Mouse (Mus musculus) heart, adult 11 months (tissue): Measurements from ENCODE around the gene Cd2.

Experiments used
- DNase-seq: peaks from one replicate; pipeline ENCODE4 v3.0.0; 2022

The Cd2 gene

GRCm38 (mm10) chr3:101274041-101274770 lies 13.5 kb downstream of the Cd2 start:
- peak; percentile 97 for DNase-seq

DNA sequence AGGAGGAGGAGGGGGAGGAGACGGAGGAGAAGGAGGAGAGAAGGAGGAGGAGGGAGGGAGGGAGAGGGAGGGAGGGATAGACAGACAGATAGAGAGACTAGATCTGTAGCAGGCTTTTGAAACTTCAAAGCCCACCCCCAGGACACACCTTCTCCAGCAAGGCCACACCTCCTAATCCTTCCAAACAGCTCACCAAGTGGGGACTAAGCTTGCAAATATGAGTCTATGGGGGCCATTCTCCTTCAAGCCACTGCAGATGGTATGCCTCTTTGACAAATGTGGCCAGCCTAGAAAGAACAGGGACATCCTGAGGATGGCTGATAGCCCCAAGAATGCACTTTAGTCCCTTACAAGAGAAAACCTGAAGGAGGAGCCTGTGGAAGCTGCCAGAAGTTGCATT lies 15.6 kb downstream of the Cd2 start:
- DNase-seq: peak; percentile 71

- DNase-seq: peak; percentile 66
Observed at GRCm38 (mm10) chr3:101270833-101271232, 16.9 kb downstream of the Cd2 start.

DNA sequence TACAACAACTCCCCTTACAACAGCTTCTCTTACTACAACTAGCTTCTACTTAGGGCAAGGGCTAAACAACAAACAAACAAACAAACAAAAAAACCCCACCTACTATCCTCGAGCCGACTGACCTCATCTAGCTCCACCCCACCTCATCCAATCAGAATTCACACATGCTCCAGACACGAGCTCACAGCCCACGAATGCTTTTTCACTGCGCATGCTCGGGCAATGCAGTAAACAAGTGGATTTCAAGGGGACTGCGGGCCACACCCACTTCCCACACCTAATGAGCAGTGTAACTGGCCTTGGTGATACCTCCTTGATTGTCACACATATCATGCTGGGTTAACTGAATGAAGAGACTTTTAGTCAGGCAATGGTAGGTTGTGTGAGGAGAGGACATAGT lies 19.4 kb downstream of the Cd2 start:
- DNase-seq: peak; percentile 77

- DNase-seq: no peak
Observed at GRCm38 (mm10) chr3:101265561-101266091, 22.1 kb downstream of the Cd2 start.

DNA sequence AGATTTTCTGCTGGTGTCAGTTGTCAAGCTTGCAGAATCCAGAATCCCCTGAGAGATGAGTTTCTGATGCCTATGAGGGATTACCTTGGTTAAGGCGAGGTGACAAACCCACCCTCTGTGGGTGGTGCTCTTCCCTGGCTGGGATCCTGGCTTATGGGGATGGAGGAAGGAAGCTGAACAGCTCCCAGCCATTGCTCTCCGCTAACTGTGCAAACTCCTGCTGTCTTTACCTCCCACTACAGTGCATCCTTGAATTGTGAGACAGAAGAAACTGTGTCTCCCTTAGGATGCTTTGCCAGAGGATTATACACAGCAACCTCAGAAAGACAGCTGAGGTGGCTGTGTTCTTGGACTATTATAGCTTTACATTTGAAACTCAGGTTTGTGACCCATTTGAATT lies 28.8 kb downstream of the Cd2 start:
- peak; percentile 73 for DNase-seq

DNA sequence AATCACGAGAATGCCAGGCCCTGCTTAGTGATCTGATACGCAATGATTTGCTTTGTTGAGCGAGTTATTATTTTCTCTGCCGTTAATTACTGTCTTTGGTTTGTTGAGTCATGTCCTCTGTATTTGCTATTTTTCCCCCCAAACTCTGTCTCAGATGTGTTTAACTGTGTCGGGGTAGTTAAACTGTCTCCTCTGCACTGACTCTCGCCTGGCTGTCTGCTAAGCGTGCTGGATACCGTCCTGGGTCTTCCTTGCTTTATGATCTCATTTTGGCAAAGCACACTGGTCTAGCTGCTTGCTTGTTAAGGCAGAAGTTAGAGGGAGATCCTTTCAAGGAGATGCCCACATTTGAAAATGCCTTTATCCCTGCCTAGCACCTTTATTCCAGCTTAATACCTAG lies 31.6 kb downstream of the Cd2 start:
- DNase-seq: peak; percentile 42

DNA sequence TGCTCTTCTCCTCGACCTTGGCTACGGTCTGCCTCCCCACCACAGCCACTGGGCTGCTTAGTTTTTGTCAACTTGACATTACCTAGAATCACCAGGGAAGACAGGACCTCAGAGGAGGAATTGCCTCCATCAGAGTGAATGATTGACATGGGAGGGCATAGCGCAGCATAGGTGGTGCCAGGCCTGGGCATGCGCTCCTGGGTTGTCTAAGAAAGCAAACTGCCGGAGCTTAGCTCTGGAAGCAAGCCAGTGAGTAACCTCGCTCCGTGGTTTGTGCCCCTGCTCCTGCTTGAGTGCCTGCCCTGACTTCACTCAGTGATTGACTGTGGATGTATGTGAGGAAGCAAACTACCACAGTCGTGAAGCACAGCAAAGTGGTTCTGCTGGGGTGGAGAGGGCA lies 35.6 kb downstream of the Cd2 start:
- no peak for DNase-seq

DNA sequence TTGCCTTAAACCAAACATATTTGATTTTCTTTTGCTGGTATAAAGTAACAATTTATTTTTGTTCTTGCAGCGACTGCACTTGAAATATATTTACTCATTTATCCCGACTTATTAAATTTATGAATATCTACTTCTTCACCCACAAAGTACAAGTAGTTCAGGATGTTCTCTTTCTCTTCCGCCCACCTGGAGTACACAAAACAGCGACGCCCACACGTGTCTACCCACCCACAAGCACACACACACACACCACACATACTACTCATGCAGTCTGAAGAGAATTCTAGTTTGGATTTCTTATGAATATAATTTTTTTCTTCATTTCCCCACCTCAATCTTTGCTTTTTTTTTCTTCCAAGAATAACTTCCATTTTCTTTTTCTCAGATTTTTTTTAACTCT lies 37.9 kb downstream of the Cd2 start:
- DNase-seq: no peak

GRCm38 (mm10) chr3:101245212-101245611 lies 42.5 kb downstream of the Cd2 start:
- no peak for DNase-seq

- no peak for DNase-seq
Observed at GRCm38 (mm10) chr3:101243002-101243401, 44.7 kb downstream of the Cd2 start.

GRCm38 (mm10) chr3:101241866-101242265 lies 45.9 kb downstream of the Cd2 start:
- DNase-seq: peak; percentile 71

GRCm38 (mm10) chr3:101240859-101241258 lies 46.9 kb downstream of the Cd2 start:
- DNase-seq: no peak

DNA sequence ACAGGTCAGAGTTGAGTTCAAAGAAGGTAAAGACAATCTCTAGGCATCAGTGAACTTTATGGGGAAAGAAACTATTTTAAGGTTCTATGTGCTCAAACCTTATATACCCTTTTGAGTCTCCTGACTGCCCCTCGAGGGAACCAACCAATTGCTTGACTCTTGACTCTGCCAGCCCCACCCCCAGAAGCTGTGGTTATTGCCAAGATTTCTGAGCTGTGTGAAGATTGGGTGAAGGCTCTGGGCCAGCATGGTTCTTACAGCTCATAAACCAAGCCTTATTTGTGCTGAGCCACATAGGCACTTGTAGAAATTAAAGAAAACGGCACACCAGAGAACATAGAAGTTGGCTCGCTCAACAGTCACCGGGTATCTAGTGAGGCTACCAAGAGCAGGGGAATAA lies 48.5 kb downstream of the Cd2 start:
- DNase-seq: peak; percentile 69

DNA sequence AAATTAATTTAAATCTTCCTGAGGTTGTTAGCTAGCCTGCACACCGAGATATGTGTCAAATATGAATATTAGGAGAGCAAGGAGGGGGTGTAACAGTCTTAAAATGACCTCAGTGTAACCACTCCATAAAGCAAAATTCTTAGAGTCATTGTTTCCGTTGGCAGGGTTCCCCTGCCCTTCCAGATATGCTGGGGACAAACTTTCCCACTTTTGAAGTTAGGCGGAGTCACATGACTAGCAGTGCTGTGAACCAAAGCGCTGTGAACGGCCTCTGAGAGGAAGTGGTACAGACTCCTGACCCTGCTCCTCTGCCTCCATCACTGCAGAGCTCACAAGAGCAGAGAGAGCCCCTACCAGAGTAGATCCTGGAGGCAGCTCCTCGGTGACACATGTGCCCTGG lies 49.0 kb downstream of the Cd2 start:
- peak; percentile 68 for DNase-seq

DNA sequence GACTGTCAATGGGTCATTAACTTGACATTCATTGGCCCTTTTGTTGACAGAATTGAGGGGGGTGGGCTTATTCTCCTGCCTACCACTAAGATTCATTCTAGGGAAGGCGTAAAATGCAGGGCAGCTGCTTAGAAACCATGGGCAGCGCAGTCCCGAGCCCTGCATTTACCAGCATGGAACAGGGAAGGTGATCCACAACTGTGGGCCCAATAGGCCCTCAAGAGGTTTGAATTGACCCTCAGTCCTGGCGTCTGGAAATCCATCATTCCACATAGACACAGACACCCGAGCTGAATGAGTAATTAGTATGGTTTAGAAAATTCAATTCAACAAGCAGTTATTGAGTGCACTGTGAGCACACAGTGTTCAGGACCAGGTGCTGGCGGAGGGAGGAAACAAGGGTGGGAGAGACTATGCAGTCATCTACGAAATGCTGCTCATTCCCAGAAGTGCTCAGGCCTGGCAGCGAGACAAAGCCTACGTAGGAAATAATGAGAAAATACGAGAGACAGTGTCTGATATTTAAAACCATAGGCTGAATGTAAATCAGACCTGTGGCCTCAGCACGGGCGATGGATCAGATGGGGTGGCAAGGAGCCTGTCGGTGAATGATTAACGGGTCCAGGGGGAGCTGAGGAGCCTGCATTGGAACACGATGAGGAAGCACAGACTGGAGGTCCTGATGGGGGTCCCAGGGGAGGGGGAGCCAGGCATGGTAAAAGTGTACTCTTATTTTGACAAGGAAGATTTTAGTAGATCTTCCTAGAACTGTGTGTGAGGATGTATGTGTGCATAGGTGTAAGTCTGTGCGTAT lies 50.5 kb downstream of the Cd2 start:
- peak; percentile 29 for DNase-seq

GRCm38 (mm10) chr3:101236261-101236660 lies 51.5 kb downstream of the Cd2 start:
- peak; percentile 54 for DNase-seq

DNA sequence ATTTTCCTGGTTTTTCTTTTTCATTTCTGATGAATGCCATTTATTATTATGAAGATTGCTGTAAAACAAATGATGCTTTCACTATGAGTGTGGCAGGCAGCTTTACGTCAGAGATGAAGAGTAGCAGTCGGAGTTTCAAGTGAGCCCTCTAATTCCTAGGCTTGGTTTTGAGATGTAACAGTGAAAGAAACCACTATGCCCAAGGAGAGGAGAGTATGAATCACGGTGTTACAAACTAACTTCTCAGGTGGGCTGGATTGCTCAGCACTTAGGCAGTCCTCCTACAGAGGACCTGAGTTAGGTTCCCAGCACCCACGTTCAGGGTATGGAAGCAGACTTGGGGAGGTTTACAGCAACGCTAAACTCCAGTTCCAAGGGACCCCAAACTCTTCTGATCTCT lies 52.4 kb downstream of the Cd2 start:
- DNase-seq: peak; percentile 2

DNA sequence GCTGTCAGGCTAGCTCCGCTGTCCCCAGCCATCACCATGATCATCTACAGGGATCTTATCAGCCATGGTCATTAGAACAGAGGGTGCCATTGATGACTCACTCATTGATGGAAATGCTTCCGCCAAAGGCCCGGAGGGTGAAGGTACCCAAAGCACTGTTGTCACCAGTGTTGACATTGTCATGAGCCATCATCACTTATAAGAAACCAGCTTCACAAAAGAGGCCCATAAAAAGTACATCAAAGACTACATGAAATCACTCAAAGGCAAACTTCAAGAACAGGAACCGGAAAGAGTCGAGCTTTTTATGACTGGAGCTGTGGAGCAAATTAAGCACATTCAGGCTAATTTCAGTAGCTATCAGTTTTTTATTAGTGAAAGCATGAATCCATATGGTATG lies 54.3 kb downstream of the Cd2 start:
- DNase-seq: no peak

DNA sequence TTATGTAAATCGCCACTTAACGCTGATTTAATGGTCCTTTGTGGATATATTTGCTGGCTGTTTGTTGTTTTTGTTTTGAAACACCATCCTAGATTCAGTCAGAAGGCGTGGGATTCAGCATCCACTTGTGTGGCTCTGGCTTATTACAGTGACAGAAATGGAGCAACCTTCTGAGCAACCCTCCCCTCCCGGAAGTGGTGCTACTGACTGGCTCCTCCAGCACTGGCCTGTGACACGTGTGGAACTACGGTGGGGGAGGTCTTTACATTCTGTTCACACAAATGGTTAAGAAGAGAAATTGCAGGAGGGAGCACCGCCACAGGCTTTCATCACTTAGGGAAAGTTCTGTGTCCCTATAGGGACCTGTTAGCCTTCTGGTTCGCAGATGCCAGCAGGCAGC lies 55.2 kb downstream of the Cd2 start:
- peak; percentile 23 for DNase-seq

GRCm38 (mm10) chr3:101230201-101230600 lies 57.5 kb downstream of the Cd2 start:
- peak; percentile 57 for DNase-seq

GRCm38 (mm10) chr3:101229551-101229930 lies 58.2 kb downstream of the Cd2 start:
- peak; percentile 73 for DNase-seq

DNA sequence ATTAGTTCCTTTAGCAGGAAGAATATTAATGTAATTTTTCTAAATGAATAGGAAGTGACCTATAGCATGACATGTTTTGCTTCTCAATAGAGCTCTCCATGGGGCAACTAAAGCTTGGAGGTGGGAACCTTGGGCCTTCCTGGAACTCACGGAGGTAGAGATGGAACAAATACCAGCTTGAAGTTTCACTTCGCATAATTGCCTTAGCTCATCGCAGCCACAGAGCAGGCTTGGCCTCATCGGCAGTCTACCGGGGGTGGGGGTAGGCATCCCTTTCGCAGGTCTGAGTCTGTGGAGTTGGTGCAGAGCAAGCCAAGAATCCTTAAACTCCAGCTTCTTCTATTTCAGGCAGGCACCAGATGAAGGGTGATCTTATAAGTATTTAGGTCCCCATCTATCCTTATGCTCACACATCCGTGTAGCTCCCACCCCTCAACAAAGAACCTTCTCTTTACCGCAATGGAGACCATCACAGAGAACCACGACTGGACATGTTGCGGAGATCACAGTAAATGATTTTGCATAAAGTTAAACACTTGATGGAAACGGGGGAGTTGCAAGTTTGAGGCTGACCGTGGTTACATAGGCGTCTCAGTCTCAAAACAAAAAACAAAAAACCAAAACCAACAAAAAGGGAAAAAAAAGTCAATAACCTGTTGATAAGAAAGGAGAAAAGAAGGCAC lies 58.7 kb downstream of the Cd2 start:
- DNase-seq: peak; percentile 62

DNA sequence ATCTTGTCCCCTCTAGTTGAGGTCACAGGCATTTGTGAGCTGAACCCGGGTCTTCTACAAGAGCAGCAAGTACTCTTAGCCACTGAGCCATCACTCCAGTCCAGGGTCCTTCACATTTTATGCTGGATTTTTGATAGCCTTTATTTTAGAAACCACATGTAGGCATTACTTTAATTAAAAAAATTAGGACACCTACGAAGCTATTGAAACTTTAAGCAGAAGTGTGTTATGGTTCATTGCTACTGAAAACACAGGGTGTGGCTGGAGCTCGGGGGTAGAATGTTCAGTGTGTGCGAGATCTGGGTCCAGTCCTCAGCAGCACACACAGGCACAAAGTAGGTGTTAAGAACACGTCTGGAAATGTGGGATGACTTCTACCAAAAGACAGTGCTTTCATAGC lies 59.7 kb downstream of the Cd2 start:
- peak; percentile 78 for DNase-seq
